Mouse (Mus musculus): ENCODE data around the gene Ltbp1.

The Ltbp1 gene

GRCm38 (mm10) chr17:75236543-75236942 lies 231.2 kb downstream of the Ltbp1 start:
- DNase-seq (ENCODE audit: low spot score in 2 of 2) = peak in 1 of 2 experiments; percentile 19

DNA sequence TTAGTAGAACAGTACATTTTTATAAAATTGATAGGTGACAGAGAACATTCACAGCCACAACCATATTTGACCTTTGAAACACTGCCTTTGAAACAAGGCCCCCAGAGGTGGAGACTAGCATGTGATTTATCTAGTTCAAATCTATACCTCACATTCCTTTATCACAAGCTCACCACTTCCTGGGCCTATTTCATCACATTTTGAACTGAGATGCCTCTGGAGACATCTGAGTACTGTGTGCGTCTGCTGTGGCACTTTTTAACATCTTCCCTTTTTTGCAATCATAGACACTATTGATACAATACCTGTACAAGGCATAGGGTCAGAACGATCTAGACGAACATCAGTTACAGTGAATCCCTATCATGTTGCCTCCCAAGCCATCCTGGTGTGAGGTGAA lies 232.1 kb downstream of the Ltbp1 start:
- DNase-seq (ENCODE audit: low spot score in 2 of 2) = no peak

GRCm38 (mm10) chr17:75238655-75239054 lies 233.3 kb downstream of the Ltbp1 start:
- DNase-seq (ENCODE audit: low spot score in 2 of 2) = no peak

DNA sequence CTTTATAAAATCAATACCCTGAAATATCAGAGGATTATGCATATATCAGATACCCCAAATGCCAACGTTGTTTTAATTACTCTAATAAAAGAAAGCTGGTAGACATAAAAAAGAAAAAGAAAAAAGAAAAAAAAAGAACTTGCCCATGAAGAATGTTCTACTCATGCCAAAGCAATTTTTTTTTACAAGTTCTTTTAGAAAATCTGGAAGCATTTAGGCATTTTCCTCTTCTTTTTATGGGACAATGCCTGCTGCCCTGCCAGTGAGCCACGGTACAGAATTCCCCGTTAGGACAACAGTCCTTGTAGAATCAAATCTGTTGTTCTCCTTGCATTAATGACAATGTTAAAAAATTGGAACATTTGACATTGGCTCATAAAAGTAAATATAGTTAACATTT lies 234.2 kb downstream of the Ltbp1 start:
- no peak for DNase-seq (ENCODE audit: low spot score in 2 of 2)

DNA sequence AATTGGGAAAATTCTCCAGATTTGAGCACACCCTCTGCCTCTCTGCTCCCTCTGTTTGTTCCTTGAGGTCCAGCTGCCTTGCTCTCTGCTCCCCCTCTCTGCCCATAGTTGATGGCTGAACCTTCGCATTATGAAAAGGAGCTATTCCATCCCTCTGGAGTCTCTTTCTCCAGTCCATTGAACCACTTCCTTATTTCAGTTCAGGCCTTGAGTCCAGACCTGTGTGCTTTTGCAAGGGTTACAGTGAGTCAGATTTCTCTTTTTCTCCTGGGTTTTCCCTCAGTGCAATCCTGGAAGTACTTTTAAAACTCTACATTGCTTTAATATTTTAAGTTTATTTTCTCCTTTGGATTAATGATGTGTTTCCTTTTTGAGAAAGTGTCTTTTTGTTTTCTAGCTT lies 236.7 kb downstream of the Ltbp1 start:
- no peak for DNase-seq (ENCODE audit: low spot score in 2 of 2)

DNA sequence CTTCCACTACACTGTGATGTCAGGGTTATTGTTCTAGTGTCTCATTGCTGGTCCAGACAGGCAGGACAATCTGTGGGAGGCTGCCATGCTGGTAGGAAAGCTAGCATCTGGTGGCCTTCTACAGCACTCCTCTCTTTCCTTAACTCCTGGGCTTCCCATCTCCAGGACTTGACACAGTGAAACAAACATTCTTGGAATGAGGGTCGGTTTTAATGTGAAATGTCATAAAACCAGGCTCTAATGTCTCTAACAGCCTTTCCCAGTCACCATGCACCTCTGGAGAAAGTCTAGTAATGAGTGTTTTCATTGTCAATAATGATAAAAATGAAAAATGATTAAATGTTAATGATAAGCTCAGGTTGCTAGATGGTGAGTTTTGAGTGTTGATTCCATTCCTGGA lies 237.9 kb downstream of the Ltbp1 start:
- DNase-seq (ENCODE audit: low spot score in 2 of 2) = no peak

DNA sequence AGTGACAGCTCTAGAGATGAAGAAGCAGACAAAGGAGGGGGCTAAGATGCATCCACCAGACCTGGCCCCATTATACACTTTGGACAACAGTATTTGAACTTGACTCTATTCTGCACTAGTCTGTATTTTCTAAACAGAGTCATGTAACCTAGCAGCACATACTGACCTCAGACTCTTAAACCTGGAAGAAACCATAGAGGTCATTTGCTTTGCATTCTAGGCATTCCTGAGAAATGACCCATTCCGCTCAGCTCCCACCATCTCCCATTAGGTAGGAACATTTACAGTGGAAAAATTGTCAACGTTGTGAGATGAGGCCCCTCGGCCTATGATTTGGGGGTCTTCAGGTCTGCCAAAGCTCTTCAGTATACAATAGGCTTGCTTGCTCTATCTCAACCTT lies 238.8 kb downstream of the Ltbp1 start:
- DNase-seq (ENCODE audit: low spot score in 2 of 2) = no peak

DNA sequence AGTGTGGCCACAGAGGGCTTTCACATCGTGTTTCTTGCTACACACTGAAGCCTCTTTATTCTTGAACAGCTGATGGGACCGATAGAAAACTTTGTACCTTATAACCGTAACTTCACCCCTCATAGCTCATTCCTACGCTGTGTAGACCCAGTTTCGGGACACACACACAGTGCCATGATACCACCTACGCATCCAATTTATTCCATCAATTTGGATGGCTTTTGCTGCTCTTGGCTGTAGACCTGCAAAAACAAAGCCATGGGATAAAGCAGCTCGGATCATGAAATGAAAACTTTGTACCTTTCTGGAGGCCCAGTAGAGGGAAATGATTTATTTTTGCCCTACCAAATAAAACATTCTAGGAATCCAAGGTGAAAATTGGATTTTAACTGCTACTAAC lies 239.7 kb downstream of the Ltbp1 start:
- DNase-seq (ENCODE audit: low spot score in 2 of 2) = no peak

GRCm38 (mm10) chr17:75248632-75249031 lies 243.3 kb downstream of the Ltbp1 start:
- DNase-seq (ENCODE audit: low spot score in 2 of 2) = no peak

DNA sequence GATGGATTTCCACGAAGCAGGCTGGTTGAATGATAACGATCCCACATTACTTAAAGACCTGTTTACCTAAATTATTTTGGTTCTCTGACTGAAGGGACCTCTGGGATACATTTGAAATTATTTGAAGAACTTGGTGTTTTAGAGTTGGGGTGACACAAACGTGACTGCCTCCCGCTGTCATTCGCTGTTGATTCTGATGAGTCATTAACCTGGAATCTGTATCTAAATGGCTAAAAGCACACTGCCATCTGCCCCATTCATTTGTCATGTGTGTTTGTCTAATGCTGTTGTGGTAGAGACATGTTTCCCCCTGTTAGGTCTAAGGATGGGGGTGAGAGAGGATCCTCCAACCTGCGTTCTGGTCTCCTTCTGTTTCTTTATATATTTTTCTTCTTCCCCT lies 245.2 kb downstream of the Ltbp1 start:
- DNase-seq (ENCODE audit: low spot score in 2 of 2) = no peak

DNA sequence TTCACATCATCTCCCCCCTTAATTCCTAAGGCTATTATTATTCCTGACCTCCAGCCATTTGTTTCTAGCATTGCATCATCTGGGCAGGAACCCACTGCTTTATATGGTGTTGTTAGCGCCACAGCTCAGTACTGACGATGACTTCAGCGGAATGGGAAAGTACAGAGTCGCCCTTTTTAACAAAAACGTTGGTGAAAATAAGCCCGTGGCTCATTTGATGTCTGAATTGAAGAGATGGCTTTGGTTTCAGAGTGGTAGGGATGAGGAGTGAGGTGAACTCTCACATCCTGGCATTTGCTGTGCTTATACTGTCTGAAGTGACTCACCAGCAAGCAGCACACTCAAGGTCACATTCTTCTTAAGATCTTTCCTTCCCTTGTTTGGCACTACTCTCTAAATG lies 245.7 kb downstream of the Ltbp1 start:
- DNase-seq (ENCODE audit: low spot score in 2 of 2) = no peak

DNA sequence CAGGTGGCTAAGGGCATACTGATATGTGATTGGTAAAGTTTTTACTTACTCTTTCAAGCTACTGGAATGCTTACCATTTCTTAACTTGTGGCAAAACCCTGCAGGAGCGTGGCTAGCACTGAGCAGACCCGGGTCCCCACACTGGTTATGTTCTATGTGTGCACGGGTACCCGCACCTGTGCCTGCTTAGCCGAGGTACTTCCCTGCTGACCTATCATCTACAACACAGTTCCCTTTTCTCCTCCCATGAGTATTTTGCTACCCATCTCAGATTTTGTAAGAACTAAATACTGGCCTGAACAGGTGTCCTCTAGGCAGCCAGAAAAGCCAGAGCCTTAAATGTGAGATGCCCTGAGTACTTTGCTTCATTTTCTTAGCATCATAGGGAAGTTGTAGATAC lies 247.2 kb downstream of the Ltbp1 start:
- no peak for DNase-seq (ENCODE audit: low spot score in 2 of 2)

GRCm38 (mm10) chr17:75254909-75255308 lies 249.5 kb downstream of the Ltbp1 start:
- DNase-seq (ENCODE audit: low spot score in 2 of 2) = no peak

DNA sequence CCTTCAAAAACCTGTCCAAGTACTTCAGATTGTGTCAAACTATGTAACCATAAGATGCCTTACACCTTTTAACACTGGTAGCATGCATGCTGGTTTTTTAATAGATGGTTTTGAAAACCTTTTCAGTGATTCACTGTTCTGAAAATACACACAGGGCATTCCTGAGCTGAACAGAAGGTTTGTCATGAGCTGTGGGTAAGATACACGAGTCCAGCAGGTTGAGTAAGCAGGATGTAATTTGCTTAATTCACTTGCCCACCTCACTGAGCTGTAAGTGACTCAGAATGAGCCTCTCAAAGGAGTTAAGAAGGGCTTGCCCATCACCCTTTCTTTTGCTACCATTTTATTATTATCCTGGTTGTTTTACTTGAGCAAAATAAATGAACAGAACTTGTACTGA lies 250.6 kb downstream of the Ltbp1 start:
- no peak for DNase-seq (ENCODE audit: low spot score in 2 of 2)

DNA sequence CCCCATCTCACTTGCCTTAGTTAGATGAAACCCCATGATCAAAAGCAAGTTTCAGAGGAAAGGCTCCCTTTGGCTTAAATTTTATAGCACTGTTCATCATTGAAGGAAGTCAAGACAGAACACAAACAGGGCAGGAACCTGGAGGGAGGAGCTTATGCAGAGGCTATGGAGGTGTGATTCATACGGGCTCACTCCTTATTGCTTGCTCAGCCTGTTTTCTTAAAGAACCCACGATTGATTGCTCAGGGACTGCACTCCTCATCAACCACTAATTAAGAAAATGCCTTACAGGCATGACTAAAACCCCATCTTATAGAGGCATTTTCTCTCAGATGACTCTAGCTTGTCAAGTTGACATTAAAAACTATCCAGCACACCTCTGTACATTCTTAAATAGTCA lies 253.1 kb downstream of the Ltbp1 start:
- no peak for DNase-seq (ENCODE audit: low spot score in 2 of 2)

DNA sequence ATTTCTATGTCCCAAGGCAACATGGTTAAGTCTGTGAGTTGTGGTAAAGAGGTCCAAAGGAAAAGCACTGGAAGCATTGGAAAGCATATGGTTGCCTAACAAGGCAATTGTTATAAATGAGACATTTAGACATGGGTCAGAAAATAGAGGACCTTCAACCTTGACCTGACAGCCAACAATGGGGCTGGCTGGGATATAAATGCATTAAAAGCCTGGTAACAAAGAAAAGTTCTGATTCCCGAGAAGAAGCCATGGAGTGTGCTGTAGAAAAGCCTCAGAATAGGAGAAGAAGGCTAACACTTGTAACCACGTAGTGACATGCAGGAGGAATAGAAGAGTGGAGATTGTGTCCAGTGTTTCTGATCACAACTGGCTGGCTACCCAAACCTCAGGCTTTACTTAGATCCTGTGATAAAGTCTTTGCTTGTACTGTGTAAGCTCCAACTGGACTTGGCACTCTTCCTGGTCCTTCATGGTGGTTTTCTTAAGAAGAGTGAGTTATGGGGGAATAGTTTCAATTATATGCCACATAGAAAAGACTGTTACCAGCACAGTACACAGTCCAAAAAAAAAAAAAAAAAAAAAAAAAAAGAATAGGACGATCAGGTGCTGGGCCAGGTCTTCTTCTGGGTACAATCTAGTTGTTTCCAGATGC lies 258.1 kb downstream of the Ltbp1 start:
- no peak for DNase-seq (ENCODE audit: low spot score in 2 of 2)

DNA sequence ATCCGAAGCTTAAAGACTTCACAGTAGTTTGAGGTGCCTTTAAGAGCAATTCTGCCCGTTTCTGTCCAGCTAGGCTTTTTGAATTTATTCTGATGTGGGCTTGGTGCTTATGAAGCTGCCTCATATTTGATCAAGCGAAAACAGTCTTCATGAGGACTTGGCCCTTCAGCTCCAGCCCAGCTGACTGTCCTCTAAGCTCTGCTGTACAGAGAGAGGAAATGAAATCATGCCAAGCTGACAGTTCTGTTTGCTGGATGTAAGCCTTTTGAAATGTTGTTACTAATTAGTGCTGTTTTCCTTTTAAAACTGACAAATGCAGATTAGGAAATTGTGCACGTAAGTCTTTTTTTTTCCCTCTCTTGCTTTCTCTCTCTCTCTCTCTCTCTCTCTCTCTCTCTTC lies 263.1 kb downstream of the Ltbp1 start:
- DNase-seq (ENCODE audit: low spot score in 2 of 2) = no peak

GRCm38 (mm10) chr17:75272446-75272845 lies 267.1 kb downstream of the Ltbp1 start:
- DNase-seq (ENCODE audit: low spot score in 2 of 2) = no peak

- DNase-seq (ENCODE audit: low spot score in 2 of 2) = no peak
Observed at GRCm38 (mm10) chr17:75273272-75273671, 267.9 kb downstream of the Ltbp1 start.

GRCm38 (mm10) chr17:75275302-75275701 lies 269.9 kb downstream of the Ltbp1 start:
- no peak for DNase-seq (ENCODE audit: low spot score in 2 of 2)

- no peak for DNase-seq (ENCODE audit: low spot score in 2 of 2)
Observed at GRCm38 (mm10) chr17:75278106-75278505, 272.7 kb downstream of the Ltbp1 start.

GRCm38 (mm10) chr17:75278561-75278960 lies 273.2 kb downstream of the Ltbp1 start:
- no peak for DNase-seq (ENCODE audit: low spot score in 2 of 2)

DNA sequence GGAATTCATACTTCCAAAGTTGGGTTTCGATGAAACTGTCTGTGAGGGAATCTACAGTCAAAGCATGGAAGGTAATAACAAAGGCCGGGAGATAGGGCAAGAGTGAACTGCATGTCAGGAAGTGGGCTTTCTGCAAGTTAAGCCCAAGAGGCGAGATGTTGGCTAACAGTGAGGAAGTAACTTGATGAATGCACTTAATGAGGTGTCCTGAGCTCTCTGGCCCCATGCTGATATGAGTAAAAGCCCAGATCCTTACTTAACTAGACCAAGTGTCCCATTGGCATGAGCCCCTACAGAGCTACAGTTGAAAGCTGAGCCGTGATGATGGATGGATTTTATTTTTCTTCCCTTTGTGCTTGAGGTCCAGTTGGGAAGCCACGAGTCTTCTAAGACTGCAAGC lies 276.0 kb downstream of the Ltbp1 start:
- no peak for DNase-seq (ENCODE audit: low spot score in 2 of 2)
